Mouse (Mus musculus) megakaryocyte, embryonic 14.5 days (primary cell): ENCODE results near the gene Gm42742. TPM values are rescaled to one million over a fixed set of nuclear protein-coding genes. Genes with fewer than 3 reads are reported as not detected.

Experiments
- H3K27me3 ChIP-seq: replicated peaks from 2 replicates; pipeline ENCODE3; 2012; ENCODE audit warnings: inconsistent platforms
- H3K36me3 ChIP-seq: replicated peaks from 2 replicates; pipeline ENCODE3; 2012; ENCODE audit warnings: low read length, inconsistent platforms, mixed read lengths
- H3K4me1 ChIP-seq: 2 replicates; pipeline ENCODE4 v1.6.1; 2012; ENCODE audit warnings: inconsistent platforms
- H3K4me3 ChIP-seq: replicated peaks from 2 replicates; pipeline ENCODE3; 2012; ENCODE audit warnings: moderate library complexity, mild to moderate bottlenecking, inconsistent platforms
- H3K9me3 ChIP-seq: 2 replicates; pipeline ENCODE4 v1.6.1; 2012; ENCODE audit warnings: inconsistent platforms
- FLI1 ChIP-seq: IDR thresholded peaks from 2 replicates; pipeline ENCODE4 v1.6.1; 2012; ENCODE audit warnings: low read length, inconsistent platforms, mixed read lengths
- GATA1 ChIP-seq: IDR thresholded peaks from 3 replicates; pipeline ENCODE4 v1.6.1; 2012; ENCODE audit warnings: mixed read lengths, low read length, inconsistent platforms, borderline replicate concordance
- polyA plus RNA-seq: library from polyadenylated mRNA; stranded (reverse); fragments of >175 nt; gene quantifications from 2 replicates; pipeline ENCODE4 v1.2.3, GENCODE M21; 2012; ENCODE audit warnings: low replicate concordance; ENCODE audit not compliant: insufficient read depth

The Gm42742 gene
- polyA plus RNA-seq: 164 and 252 TPM in 2 replicates

GRCm38 (mm10) chr7:127020901-127021562 lies at the start of gene Gm42742, which contains the start of gene Prrt2:
TSS of gene Gm42742 (minus strand) at chr7:127021097.
TSS of gene Prrt2 (minus strand) at chr7:127021211.
- H3K4me1 ChIP-seq: peaks cover 82% of the 10 kb centered on the region
- no peaks in the 10 kb centered on the region for H3K9me3 ChIP-seq
- peak within 1 kb of the TSS; percentile 83 for H3K4me3 ChIP-seq
- TF ChIP-seq GATA1: no peak
- TF ChIP-seq FLI1: no peak
- H3K36me3 ChIP-seq: peaks cover 48% of the 10 kb centered on the region
- no peaks in the 10 kb centered on the region for H3K27me3 ChIP-seq

- Histone ChIP-seq H3K4me1 (peaks cover 3% of the 10 kb centered on the region), H3K4me3 (no peak overlapping the region), H3K36me3 (no peaks in the 10 kb centered on the region), H3K9me3 (peaks cover 13% of the 10 kb centered on the region), H3K27me3 (peaks cover 23% of the 10 kb centered on the region)
- TF ChIP-seq FLI1: no peak
- no peak for TF ChIP-seq GATA1
These were observed 45.4 kb upstream of the Gm42742 start for GRCm38 (mm10) chr7:127066317-127066716.

- Histone ChIP-seq H3K27me3 (peaks cover 23% of the 10 kb centered on the region), H3K9me3 (peaks cover 13% of the 10 kb centered on the region), H3K36me3 (no peaks in the 10 kb centered on the region), H3K4me3 (no peak overlapping the region), H3K4me1 (peaks cover 3% of the 10 kb centered on the region; the same call in 1 of the 2 replicates)
- no peak for TF ChIP-seq GATA1
- TF ChIP-seq FLI1: no peak
These were observed 44.6 kb upstream of the Gm42742 start for GRCm38 (mm10) chr7:127065538-127065937.

GRCm38 (mm10) chr7:127055026-127055585 lies 34.2 kb upstream of the Gm42742 start:
- no peak for TF ChIP-seq FLI1
- no peak for TF ChIP-seq GATA1
- no peaks in the 10 kb centered on the region for H3K36me3 ChIP-seq
- H3K4me3 ChIP-seq: no peak overlapping the region
- peaks cover 64% of the 10 kb centered on the region for H3K27me3 ChIP-seq
- peaks cover 7% of the 10 kb centered on the region; the same call in 1 of the 2 replicates for H3K9me3 ChIP-seq
- H3K4me1 ChIP-seq: peaks cover 15% of the 10 kb centered on the region; the same call in 1 of the 2 replicates

DNA sequence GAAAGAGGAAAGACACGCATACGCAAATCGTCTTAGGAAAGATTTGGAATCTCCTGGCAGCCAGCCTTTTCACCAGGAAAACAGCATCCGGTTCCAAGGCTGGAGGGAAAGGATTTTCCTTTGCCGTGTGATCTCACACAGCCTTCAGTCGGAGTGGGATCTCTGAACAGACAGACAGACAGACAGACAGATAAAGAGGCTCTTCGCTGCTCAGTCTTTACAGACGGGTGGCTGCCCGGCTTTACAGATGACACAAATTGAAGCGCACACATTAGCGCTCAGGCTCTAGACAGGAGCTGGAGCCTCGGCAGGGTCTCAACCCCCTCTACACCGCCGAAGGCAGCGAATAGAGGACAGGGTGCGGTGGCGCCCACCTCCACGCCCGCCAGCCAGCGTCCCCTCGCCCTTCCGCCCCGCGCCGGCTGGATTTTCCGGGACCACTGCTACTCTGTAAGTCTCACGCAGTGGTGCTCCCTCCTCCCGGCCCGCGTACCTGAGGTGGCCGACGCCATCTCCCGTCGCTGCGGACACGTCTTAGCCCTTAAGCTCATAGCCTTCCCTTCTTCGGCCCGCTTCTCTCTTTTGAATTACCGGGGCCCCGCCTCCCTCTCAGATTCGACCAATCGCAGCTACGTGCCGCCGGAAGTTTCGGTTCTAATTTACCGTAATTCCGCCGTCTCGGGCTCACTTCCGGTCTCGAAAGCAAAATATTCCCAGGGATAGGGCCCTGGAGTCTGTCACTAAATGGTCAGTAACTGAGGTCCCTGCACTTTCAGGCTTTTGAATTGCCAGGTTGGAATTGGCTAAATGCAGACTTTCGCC lies 21.2 kb upstream of the Gm42742 start, which contains the start of gene Kif22:
Gene Kif22 (minus strand): TSS at position 621 of the 822 bp plus-strand sequence.
- TF ChIP-seq GATA1 (no peak), FLI1 (peak; percentile 96; the same call in 1 of the 2 replicates)
- peaks cover 31% of the 10 kb centered on the region for H3K4me1 ChIP-seq
- H3K27me3 ChIP-seq: peaks cover 2% of the 10 kb centered on the region
- H3K9me3 ChIP-seq: peaks cover 7% of the 10 kb centered on the region; the same call in 1 of the 2 replicates
- peaks cover 16% of the 10 kb centered on the region for H3K36me3 ChIP-seq
- H3K4me3 ChIP-seq: peak within 1 kb of the TSS; percentile 100

- no peaks in the 10 kb centered on the region for H3K9me3 ChIP-seq
- H3K4me3 ChIP-seq: peak overlapping the region; percentile 67
- H3K27me3 ChIP-seq: no peaks in the 10 kb centered on the region
- H3K36me3 ChIP-seq: peaks cover 81% of the 10 kb centered on the region
- no peak for TF ChIP-seq FLI1
- TF ChIP-seq GATA1: no peak
- peaks cover 52% of the 10 kb centered on the region for H3K4me1 ChIP-seq
These were observed 10.3 kb upstream of the Gm42742 start for GRCm38 (mm10) chr7:127031244-127031643.

DNA sequence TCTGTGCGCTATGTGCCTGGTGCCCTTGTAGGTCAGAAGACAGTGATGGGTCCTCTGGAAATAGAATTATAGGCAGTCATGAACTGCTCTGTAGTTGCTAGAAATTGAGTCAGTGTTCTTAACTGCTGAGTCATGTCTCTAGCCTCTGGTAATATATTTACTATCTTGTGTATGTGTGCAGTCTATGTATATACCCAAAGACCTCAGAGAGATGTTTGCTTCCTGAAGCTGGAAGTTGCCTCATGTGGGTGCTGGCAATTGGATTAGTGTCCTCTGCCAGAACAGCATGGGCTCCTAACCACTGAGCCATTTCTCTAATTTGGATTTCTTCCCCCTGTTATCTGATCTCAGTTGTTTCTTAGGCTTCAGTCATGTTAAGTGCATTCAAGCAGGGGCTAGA lies 9.3 kb upstream of the Gm42742 start:
- peaks cover 56% of the 10 kb centered on the region for H3K4me1 ChIP-seq
- peaks cover 72% of the 10 kb centered on the region for H3K36me3 ChIP-seq
- H3K4me3 ChIP-seq: no peak overlapping the region
- no peaks in the 10 kb centered on the region for H3K9me3 ChIP-seq
- TF ChIP-seq GATA1 (no peak), FLI1 (no peak)
- H3K27me3 ChIP-seq: no peaks in the 10 kb centered on the region

GRCm38 (mm10) chr7:127027885-127028284 lies 7.0 kb upstream of the Gm42742 start:
- Histone ChIP-seq H3K4me3 (peak overlapping the region; percentile 96), H3K4me1 (peaks cover 79% of the 10 kb centered on the region), H3K9me3 (no peaks in the 10 kb centered on the region), H3K27me3 (no peaks in the 10 kb centered on the region), H3K36me3 (peaks cover 70% of the 10 kb centered on the region)
- TF ChIP-seq GATA1 (no peak), FLI1 (no peak)

DNA sequence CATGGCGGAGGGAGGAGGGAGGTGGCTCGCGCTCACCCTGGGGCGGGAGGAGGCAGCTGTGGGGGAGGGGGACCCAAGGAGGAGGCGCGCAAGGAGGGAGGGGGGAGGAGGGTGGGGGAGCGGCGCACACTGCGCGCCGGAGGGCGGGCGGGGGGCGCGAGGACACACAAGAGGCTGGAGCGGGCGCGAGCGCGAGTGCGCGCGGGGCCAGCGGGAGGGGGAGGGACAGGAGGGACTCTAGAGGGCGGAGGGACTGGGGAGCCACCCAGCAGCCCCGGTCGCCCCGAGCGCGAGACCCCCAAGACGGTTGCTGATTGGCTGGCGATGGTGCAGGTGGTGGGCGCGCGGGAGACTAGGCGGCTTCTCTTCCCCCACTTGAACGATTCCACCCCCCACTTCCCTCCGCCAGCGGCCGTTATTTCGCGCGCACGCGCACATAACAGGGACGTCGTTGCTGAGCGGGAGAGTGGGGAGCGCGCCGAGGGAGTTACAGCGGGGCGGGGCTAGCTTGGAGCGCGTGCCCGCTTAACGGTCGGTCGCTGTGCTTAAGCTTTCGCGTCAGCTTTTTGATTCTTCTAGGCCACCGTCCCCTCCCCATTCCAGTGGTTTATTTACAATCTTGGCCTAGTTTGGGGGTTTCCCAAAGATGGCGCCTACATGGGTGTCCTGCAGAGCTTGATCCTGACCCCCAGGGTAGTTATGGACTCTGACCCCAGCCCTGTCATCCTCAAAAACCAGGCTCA lies 6.3 kb upstream of the Gm42742 start, which contains the start of gene Maz:
Gene Maz (minus strand): TSS at position 54 of the 743 bp plus-strand sequence.
- TF ChIP-seq GATA1 (no peak), FLI1 (no peak)
- no peaks in the 10 kb centered on the region for H3K27me3 ChIP-seq
- peaks cover 70% of the 10 kb centered on the region for H3K36me3 ChIP-seq
- peaks cover 82% of the 10 kb centered on the region for H3K4me1 ChIP-seq
- H3K4me3 ChIP-seq: peak within 1 kb of the TSS; percentile 96
- H3K9me3 ChIP-seq: no peaks in the 10 kb centered on the region
